ENCODE assay signal across 17 mouse cellular contexts in the genomic region with DNA sequence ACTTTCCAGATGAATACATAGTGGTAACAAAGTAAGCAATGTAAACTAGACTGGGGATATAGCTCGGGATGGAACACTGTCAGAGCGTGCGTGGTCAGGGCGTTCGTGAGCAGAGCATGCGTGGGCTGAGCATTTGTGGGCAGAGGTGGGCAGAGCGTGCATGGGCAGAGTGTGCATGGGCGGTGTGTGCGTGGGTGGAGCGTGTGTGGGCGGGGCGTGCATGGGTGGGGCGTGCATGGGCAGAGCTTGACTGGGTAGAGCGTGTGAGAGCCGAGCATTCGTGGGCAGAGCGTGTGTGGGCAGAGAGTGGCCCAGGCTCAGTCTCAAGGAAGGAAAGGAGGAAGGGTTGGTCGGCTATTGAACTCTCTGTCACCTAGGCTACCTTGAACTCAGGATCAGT.
DNase-seq lines count a peak whose midpoint lies in the region; ATAC-seq and TF ChIP-seq lines count a peak whose summit lies in the region.
"Had no signal": no experiment of that assay in that cellular context is flagged by ENCODE, and none has a peak within 500 bp of the region (broad histone marks: within the 10 kb centered on the region; RNA-seq: fewer than 3 reads in every experiment).

No protein-coding gene starts in this region.

- H3K4me3 ChIP-seq in hindbrain, postnatal 0 days (ENCODE audit: low read length), result no peak overlapping the region
- no peak overlapping the region for H3K4me3 ChIP-seq in hindbrain, embryonic 11.5 days (ENCODE audit: low read depth, low read length)
- H3K4me3 ChIP-seq in midbrain, embryonic 12.5 days, result no peak overlapping the region
- no peak overlapping the region for H3K4me3 ChIP-seq in midbrain, embryonic 10.5 days
- no peak overlapping the region for H3K4me3 ChIP-seq in embryonic facial prominence, embryonic 14.5 days (ENCODE audit: low read depth, low read length)
- H3K4me3 ChIP-seq in midbrain, postnatal 0 days (ENCODE audit: low read depth, low read length), result no peak overlapping the region
- H3K4me3 ChIP-seq: erythroblast, embryonic 14.5 days; gastrocnemius, adult 2 months; heart, embryonic 10.5 days; liver, embryonic 15.5 days had no signal

- no peaks in the 10 kb centered on the region for H3K4me1 ChIP-seq in hindbrain, postnatal 0 days (ENCODE audit: insufficient read depth, low read length)
- no peaks in the 10 kb centered on the region for H3K4me1 ChIP-seq in hindbrain, embryonic 11.5 days (replicated peaks; ENCODE audit: control insufficient read depth, insufficient read depth, low read length)
- H3K4me1 ChIP-seq in midbrain, embryonic 12.5 days, result peaks cover 2% of the 10 kb centered on the region; the same call in 1 of the 2 replicates
- H3K4me1 ChIP-seq in midbrain, embryonic 10.5 days, result no peaks in the 10 kb centered on the region
- no peaks in the 10 kb centered on the region for H3K4me1 ChIP-seq in embryonic facial prominence, embryonic 14.5 days (ENCODE audit: control insufficient read depth, insufficient read depth, low read length)
- no peaks in the 10 kb centered on the region for H3K4me1 ChIP-seq in midbrain, postnatal 0 days (ENCODE audit: insufficient read depth, low read length)
- H3K4me1 ChIP-seq: liver, embryonic 15.5 days had no signal

- no peak overlapping the region for H3K4me2 ChIP-seq in hindbrain, postnatal 0 days (ENCODE audit: low read depth, low read length)
- no peak overlapping the region for H3K4me2 ChIP-seq in hindbrain, embryonic 11.5 days (replicated peaks; ENCODE audit: low read depth, low read length)
- no peak overlapping the region for H3K4me2 ChIP-seq in midbrain, embryonic 12.5 days (replicated peaks)
- no peak overlapping the region for H3K4me2 ChIP-seq in embryonic facial prominence, embryonic 14.5 days (ENCODE audit: low read depth, low read length)
- H3K4me2 ChIP-seq in midbrain, postnatal 0 days (ENCODE audit: low read depth, low read length, poor library complexity, severe bottlenecking), result no peak overlapping the region
- H3K4me2 ChIP-seq: liver, embryonic 15.5 days had no signal

- no peak overlapping the region for H3K9ac ChIP-seq in hindbrain, postnatal 0 days (replicated peaks; ENCODE audit: low read length)
- no peak overlapping the region for H3K9ac ChIP-seq in hindbrain, embryonic 11.5 days (ENCODE audit: low read depth, low read length)
- no peak overlapping the region for H3K9ac ChIP-seq in midbrain, embryonic 12.5 days (replicated peaks)
- no peak overlapping the region for H3K9ac ChIP-seq in embryonic facial prominence, embryonic 14.5 days (ENCODE audit: low read depth, low read length)
- no peak overlapping the region for H3K9ac ChIP-seq in midbrain, postnatal 0 days (replicated peaks; ENCODE audit: low read length, poor library complexity, severe bottlenecking)
- H3K9ac ChIP-seq: liver, embryonic 15.5 days had no signal

- no peak for DNase-seq in hindbrain, postnatal 0 days (ENCODE audit: low spot score)
- no peak for DNase-seq in hindbrain, embryonic 11.5 days (ENCODE audit: low spot score)
- DNase-seq in midbrain, embryonic 10.5 days (ENCODE audit: low spot score), result no peak
- no peak for DNase-seq in embryonic facial prominence, embryonic 14.5 days (ENCODE audit: low spot score)
- DNase-seq in midbrain, postnatal 0 days (ENCODE audit: low spot score), result no peak
- DNase-seq in embryo, embryonic 11 days, result no peak
- DNase-seq in cerebellum, adult 9-10 months, result no peak
- DNase-seq: cerebellum, adult 18-20 months; gastrocnemius, adult 2 months; heart, postnatal 4 days; kidney, adult 11 months; lung, postnatal 14 days; thymus, postnatal 25 days had no signal

- no peaks in the 10 kb centered on the region for H3K27me3 ChIP-seq in hindbrain, postnatal 0 days (ENCODE audit: insufficient read depth, low read length)
- H3K27me3 ChIP-seq in hindbrain, embryonic 11.5 days (ENCODE audit: control insufficient read depth, insufficient read depth, low read length), result no peaks in the 10 kb centered on the region
- H3K27me3 ChIP-seq in midbrain, embryonic 12.5 days, result no peaks in the 10 kb centered on the region
- H3K27me3 ChIP-seq in midbrain, embryonic 10.5 days (ENCODE audit: low read depth, poor library complexity, severe bottlenecking), result no peaks in the 10 kb centered on the region
- no peaks in the 10 kb centered on the region for H3K27me3 ChIP-seq in embryonic facial prominence, embryonic 14.5 days (replicated peaks; ENCODE audit: control insufficient read depth, insufficient read depth, low read length)
- no peaks in the 10 kb centered on the region for H3K27me3 ChIP-seq in midbrain, postnatal 0 days (ENCODE audit: insufficient read depth, low read length)
- H3K27me3 ChIP-seq: liver, embryonic 15.5 days had no signal

- WGBS in hindbrain, postnatal 0 days, result 94% methylated on average over 18 of the region's 18 CpGs
- WGBS in hindbrain, embryonic 11.5 days, result 97% methylated on average over 18 of the region's 18 CpGs
- WGBS in midbrain, embryonic 12.5 days, result 93% methylated on average over 18 of the region's 18 CpGs
- 95% methylated on average over 18 of the region's 18 CpGs for WGBS in midbrain, embryonic 10.5 days
- 87% methylated on average over 18 of the region's 18 CpGs for WGBS in embryonic facial prominence, embryonic 14.5 days
- WGBS in midbrain, postnatal 0 days, result 95% methylated on average over 18 of the region's 18 CpGs

- ATAC-seq in hindbrain, postnatal 0 days, result peak; percentile 50; the same call in 1 of the 2 replicates
- no peak for ATAC-seq in hindbrain, embryonic 11.5 days (ENCODE audit: low FRiP score)
- ATAC-seq in midbrain, embryonic 12.5 days (ENCODE audit: low FRiP score, low read depth), result peak; percentile 23
- peak; percentile 53; the same call in 1 of the 2 replicates for ATAC-seq in embryonic facial prominence, embryonic 14.5 days (ENCODE audit: low read depth)
- 0 out of 2 replicates have a peak, but pooled peaks have one; percentile 13 for ATAC-seq in midbrain, postnatal 0 days (ENCODE audit: low FRiP score)

- no peak for TF ChIP-seq CTCF in hindbrain, postnatal 0 days (IDR thresholded peaks at IDR 0.05; ENCODE audit: low read depth)
- TF ChIP-seq CTCF in midbrain, postnatal 0 days (IDR thresholded peaks at IDR 0.05), result no peak

- no peak overlapping the region for H3K27ac ChIP-seq in hindbrain, postnatal 0 days
- H3K27ac ChIP-seq in hindbrain, embryonic 11.5 days (ENCODE audit: low read depth, low read length), result no peak overlapping the region
- H3K27ac ChIP-seq in midbrain, embryonic 12.5 days (replicated peaks), result no peak overlapping the region
- no peak overlapping the region for H3K27ac ChIP-seq in midbrain, embryonic 10.5 days (replicated peaks)
- H3K27ac ChIP-seq in embryonic facial prominence, embryonic 14.5 days (replicated peaks; ENCODE audit: low read depth, low read length), result no peak overlapping the region
- no peak overlapping the region for H3K27ac ChIP-seq in midbrain, postnatal 0 days (ENCODE audit: low read depth, low read length)
- H3K27ac ChIP-seq: gastrocnemius, adult 2 months; heart, embryonic 10.5 days; liver, embryonic 15.5 days had no signal

- H3K36me3 ChIP-seq in hindbrain, postnatal 0 days (ENCODE audit: insufficient read depth, low read length), result no peaks in the 10 kb centered on the region; the same call in none of the 2 replicates
- H3K36me3 ChIP-seq in hindbrain, embryonic 11.5 days (ENCODE audit: control insufficient read depth, insufficient read depth, low read length), result no peaks in the 10 kb centered on the region
- 0 out of 2 replicates have a peak, but pooled peaks cover 12% of the 10 kb centered on the region for H3K36me3 ChIP-seq in midbrain, embryonic 12.5 days
- peaks cover 56% of the 10 kb centered on the region for H3K36me3 ChIP-seq in midbrain, embryonic 10.5 days
- H3K36me3 ChIP-seq in embryonic facial prominence, embryonic 14.5 days (ENCODE audit: control insufficient read depth, insufficient read depth, low read length), result peaks cover 17% of the 10 kb centered on the region; the same call in 1 of the 2 replicates
- no peaks in the 10 kb centered on the region; the same call in 1 of the 2 replicates for H3K36me3 ChIP-seq in midbrain, postnatal 0 days (ENCODE audit: insufficient read depth, low read length)
- H3K36me3 ChIP-seq: liver, embryonic 15.5 days had no signal

- H3K9me3 ChIP-seq in hindbrain, postnatal 0 days (ENCODE audit: low read length), result no peaks in the 10 kb centered on the region
- no peaks in the 10 kb centered on the region for H3K9me3 ChIP-seq in hindbrain, embryonic 11.5 days (ENCODE audit: control insufficient read depth, low read length)
- H3K9me3 ChIP-seq in midbrain, embryonic 12.5 days, result no peaks in the 10 kb centered on the region
- no peaks in the 10 kb centered on the region for H3K9me3 ChIP-seq in midbrain, embryonic 10.5 days (replicated peaks)
- no peaks in the 10 kb centered on the region for H3K9me3 ChIP-seq in embryonic facial prominence, embryonic 14.5 days (ENCODE audit: control insufficient read depth, low read length)
- H3K9me3 ChIP-seq in midbrain, postnatal 0 days (ENCODE audit: low read length), result no peaks in the 10 kb centered on the region
- H3K9me3 ChIP-seq: heart, embryonic 10.5 days; liver, embryonic 15.5 days had no signal
